Mouse (Mus musculus) limb, embryonic 15.5 days (tissue): ENCODE data around the gene D630003M21Rik. TPM values are rescaled to one million over a fixed set of nuclear protein-coding genes. Genes with fewer than 3 reads are reported as not detected.

ENCODE experiments used
- ATAC-seq: fragments of 200-750 bp; cut with Nextera tagmentation; 2 replicates; pipeline ENCODE4 v1.8.0; 2017; ENCODE audit warnings: low read depth, moderate TSS enrichment; ENCODE audit not compliant: insufficient number of reproducible peaks, low FRiP score, low TSS enrichment
- H3K27ac ChIP-seq: fragments of 300-500 bp; sonication (generic); 2 replicates; pipeline ENCODE4 v1.5.1; 2015; ENCODE audit warnings: moderate library complexity, mild to moderate bottlenecking, inconsistent platforms
- H3K27me3 ChIP-seq: fragments of 300-500 bp; sonication (generic); 2 replicates; pipeline ENCODE4 v1.6.1; 2015; ENCODE audit warnings: inconsistent platforms
- H3K36me3 ChIP-seq: fragments of 300-500 bp; sonication (generic); 2 replicates; pipeline ENCODE4 v1.6.1; 2015; ENCODE audit warnings: inconsistent platforms
- H3K4me1 ChIP-seq: fragments of 300-500 bp; sonication (generic); 2 replicates; pipeline ENCODE4 v1.6.1; 2015; ENCODE audit warnings: inconsistent platforms
- H3K4me2 ChIP-seq: fragments of 300-500 bp; sonication (generic); 2 replicates; pipeline ENCODE4 v1.6.1; 2015; ENCODE audit warnings: mild to moderate bottlenecking, inconsistent platforms
- H3K4me3 ChIP-seq: fragments of 300-500 bp; sonication (generic); 2 replicates; pipeline ENCODE4 v1.5.1; 2015; ENCODE audit warnings: mild to moderate bottlenecking, inconsistent platforms
- H3K9ac ChIP-seq: fragments of 300-500 bp; sonication (generic); 2 replicates; pipeline ENCODE4 v1.6.1; 2015; ENCODE audit warnings: inconsistent platforms
- H3K9me3 ChIP-seq: fragments of 300-500 bp; sonication (generic); 2 replicates; pipeline ENCODE4 v1.6.1; 2016; ENCODE audit warnings: inconsistent platforms
- WGBS: fragments of 180-500 bp; shearing (Covaris S2); methylation state at CpG from one replicate; pipeline ENCODE4 v1.1.7; 2015; 5-methylcytosine and 5-hydroxymethylcytosine counted together
- polyA plus RNA-seq: library from polyadenylated mRNA; unstranded; fragments of >200 nt; fragmentation: Nextera tagmentation; extraction: Ambion mirVana; gene quantifications from 2 replicates; pipeline ENCODE4 v1.2.1, GENCODE M21; 2015

D630003M21Rik gene
- polyA plus RNA-seq, 1 experiment from 2014 or later: 12.2 TPM

- ATAC-seq: no peak
- Histone ChIP-seq H3K9ac (no peak overlapping the region), H3K4me3 (no peak overlapping the region), H3K4me1 (peaks cover 60% of the 10 kb centered on the region), H3K9me3 (no peaks in the 10 kb centered on the region), H3K36me3 (no peaks in the 10 kb centered on the region), H3K27ac (no peak overlapping the region), H3K27me3 (peaks cover 18% of the 10 kb centered on the region), H3K4me2 (no peak overlapping the region)
- WGBS: 54% methylated on average over 8 of the region's 8 CpGs
Observed at GRCm38 (mm10) chr2:158144263-158144662, 84.8 kb downstream of the D630003M21Rik start.

GRCm38 (mm10) chr2:158143816-158144215 lies 85.2 kb downstream of the D630003M21Rik start:
- Histone ChIP-seq H3K9me3 (no peaks in the 10 kb centered on the region), H3K4me3 (no peak overlapping the region), H3K4me2 (no peak overlapping the region), H3K4me1 (peaks cover 65% of the 10 kb centered on the region), H3K36me3 (no peaks in the 10 kb centered on the region), H3K27ac (no peak overlapping the region), H3K27me3 (peaks cover 18% of the 10 kb centered on the region), H3K9ac (no peak overlapping the region)
- 62% methylated on average over 3 of the region's 3 CpGs for WGBS
- ATAC-seq: no peak

- no peak overlapping the region; the same call in 1 of the 2 replicates for H3K27ac ChIP-seq
- H3K4me3 ChIP-seq: no peak overlapping the region
- no peak overlapping the region for H3K4me2 ChIP-seq
- no peaks in the 10 kb centered on the region for H3K36me3 ChIP-seq
- peaks cover 68% of the 10 kb centered on the region for H3K4me1 ChIP-seq
- peaks cover 18% of the 10 kb centered on the region for H3K27me3 ChIP-seq
- no peak overlapping the region for H3K9ac ChIP-seq
- WGBS: 78% methylated on average over 18 of the region's 18 CpGs
- no peaks in the 10 kb centered on the region for H3K9me3 ChIP-seq
- ATAC-seq: no peak
Observed at GRCm38 (mm10) chr2:158142981-158143380, 86.0 kb downstream of the D630003M21Rik start.

GRCm38 (mm10) chr2:158141690-158142440 lies 87.2 kb downstream of the D630003M21Rik start:
- Histone ChIP-seq H3K4me3 (no peak overlapping the region), H3K36me3 (no peaks in the 10 kb centered on the region), H3K9me3 (no peaks in the 10 kb centered on the region), H3K4me1 (peaks cover 73% of the 10 kb centered on the region), H3K27me3 (peaks cover 12% of the 10 kb centered on the region), H3K27ac (peak overlapping the region; percentile 13; the same call in 1 of the 2 replicates), H3K4me2 (no peak overlapping the region), H3K9ac (no peak overlapping the region)
- 80% methylated on average over 7 of the region's 7 CpGs for WGBS
- ATAC-seq: no peak

GRCm38 (mm10) chr2:158141271-158141670 lies 87.8 kb downstream of the D630003M21Rik start:
- peaks cover 73% of the 10 kb centered on the region for H3K4me1 ChIP-seq
- WGBS: 70% methylated on average over 7 of the region's 7 CpGs
- no peaks in the 10 kb centered on the region for H3K36me3 ChIP-seq
- ATAC-seq: no peak
- H3K27ac ChIP-seq: peak overlapping the region; percentile 13; the same call in 1 of the 2 replicates
- no peaks in the 10 kb centered on the region for H3K9me3 ChIP-seq
- H3K4me2 ChIP-seq: no peak overlapping the region
- peaks cover 8% of the 10 kb centered on the region for H3K27me3 ChIP-seq
- no peak overlapping the region for H3K9ac ChIP-seq
- no peak overlapping the region for H3K4me3 ChIP-seq

- peak overlapping the region; percentile 84 for H3K27ac ChIP-seq
- no peak for ATAC-seq
- no peaks in the 10 kb centered on the region for H3K36me3 ChIP-seq
- no peak overlapping the region for H3K9ac ChIP-seq
- no peaks in the 10 kb centered on the region for H3K9me3 ChIP-seq
- 72% methylated on average over 5 of the region's 5 CpGs for WGBS
- H3K4me1 ChIP-seq: peaks cover 73% of the 10 kb centered on the region
- peaks cover 6% of the 10 kb centered on the region for H3K27me3 ChIP-seq
- H3K4me2 ChIP-seq: no peak overlapping the region
- H3K4me3 ChIP-seq: no peak overlapping the region
Observed at GRCm38 (mm10) chr2:158140664-158141063, 88.4 kb downstream of the D630003M21Rik start.

- H3K27me3 ChIP-seq: no peaks in the 10 kb centered on the region
- H3K4me3 ChIP-seq: no peak overlapping the region
- peak overlapping the region; percentile 84 for H3K27ac ChIP-seq
- H3K4me1 ChIP-seq: peaks cover 70% of the 10 kb centered on the region
- peak; percentile 79 for ATAC-seq
- H3K4me2 ChIP-seq: 0 out of 2 replicates have a peak overlapping the region, but pooled peaks have one; percentile 3
- no peaks in the 10 kb centered on the region for H3K9me3 ChIP-seq
- 25% methylated on average over 7 of the region's 7 CpGs for WGBS
- no peak overlapping the region for H3K9ac ChIP-seq
- H3K36me3 ChIP-seq: no peaks in the 10 kb centered on the region
Observed at GRCm38 (mm10) chr2:158139628-158140027, 89.4 kb downstream of the D630003M21Rik start.

- Histone ChIP-seq H3K4me2 (no peak overlapping the region), H3K9me3 (no peaks in the 10 kb centered on the region), H3K4me3 (no peak overlapping the region), H3K4me1 (peaks cover 64% of the 10 kb centered on the region), H3K27me3 (no peaks in the 10 kb centered on the region), H3K9ac (no peak overlapping the region), H3K36me3 (no peaks in the 10 kb centered on the region), H3K27ac (peak overlapping the region; percentile 84; the same call in 1 of the 2 replicates)
- 90% methylated on average over 9 of the region's 9 CpGs for WGBS
- no peak for ATAC-seq
Observed at GRCm38 (mm10) chr2:158138778-158139177, 90.2 kb downstream of the D630003M21Rik start.

- WGBS: 87% methylated on average over 12 of the region's 12 CpGs
- ATAC-seq: no peak
- H3K9me3 ChIP-seq: no peaks in the 10 kb centered on the region
- no peaks in the 10 kb centered on the region for H3K27me3 ChIP-seq
- no peak overlapping the region for H3K27ac ChIP-seq
- no peaks in the 10 kb centered on the region for H3K36me3 ChIP-seq
- no peak overlapping the region for H3K9ac ChIP-seq
- H3K4me3 ChIP-seq: no peak overlapping the region
- H3K4me2 ChIP-seq: no peak overlapping the region
- H3K4me1 ChIP-seq: peaks cover 57% of the 10 kb centered on the region
Observed at GRCm38 (mm10) chr2:158137771-158138170, 91.3 kb downstream of the D630003M21Rik start.

- Histone ChIP-seq H3K9me3 (no peaks in the 10 kb centered on the region), H3K27me3 (no peaks in the 10 kb centered on the region), H3K4me3 (no peak overlapping the region), H3K27ac (no peak overlapping the region), H3K36me3 (no peaks in the 10 kb centered on the region), H3K4me1 (peaks cover 45% of the 10 kb centered on the region), H3K9ac (no peak overlapping the region), H3K4me2 (no peak overlapping the region)
- 44% methylated on average over 7 of the region's 7 CpGs for WGBS
- no peak for ATAC-seq
Observed at GRCm38 (mm10) chr2:158136205-158136604, 92.8 kb downstream of the D630003M21Rik start.

GRCm38 (mm10) chr2:158133050-158133449 lies 96.0 kb downstream of the D630003M21Rik start:
- Histone ChIP-seq H3K4me3 (no peak overlapping the region), H3K27ac (no peak overlapping the region), H3K4me1 (peaks cover 32% of the 10 kb centered on the region), H3K36me3 (no peaks in the 10 kb centered on the region), H3K9me3 (no peaks in the 10 kb centered on the region), H3K4me2 (no peak overlapping the region), H3K9ac (no peak overlapping the region), H3K27me3 (no peaks in the 10 kb centered on the region)
- ATAC-seq: no peak
- WGBS: 66% methylated on average over 6 of the region's 6 CpGs
